Mouse (Mus musculus) megakaryocyte, embryonic 14.5 days (primary cell): ENCODE measurements around the gene Copz1.

Source experiments
- FLI1 ChIP-seq: IDR thresholded peaks from 2 replicates; pipeline ENCODE4 v1.6.1; 2012; ENCODE audit warnings: low read length, inconsistent platforms, mixed read lengths
- GATA1 ChIP-seq: IDR thresholded peaks from 3 replicates; pipeline ENCODE4 v1.6.1; 2012; ENCODE audit warnings: mixed read lengths, low read length, inconsistent platforms, borderline replicate concordance

DNA sequence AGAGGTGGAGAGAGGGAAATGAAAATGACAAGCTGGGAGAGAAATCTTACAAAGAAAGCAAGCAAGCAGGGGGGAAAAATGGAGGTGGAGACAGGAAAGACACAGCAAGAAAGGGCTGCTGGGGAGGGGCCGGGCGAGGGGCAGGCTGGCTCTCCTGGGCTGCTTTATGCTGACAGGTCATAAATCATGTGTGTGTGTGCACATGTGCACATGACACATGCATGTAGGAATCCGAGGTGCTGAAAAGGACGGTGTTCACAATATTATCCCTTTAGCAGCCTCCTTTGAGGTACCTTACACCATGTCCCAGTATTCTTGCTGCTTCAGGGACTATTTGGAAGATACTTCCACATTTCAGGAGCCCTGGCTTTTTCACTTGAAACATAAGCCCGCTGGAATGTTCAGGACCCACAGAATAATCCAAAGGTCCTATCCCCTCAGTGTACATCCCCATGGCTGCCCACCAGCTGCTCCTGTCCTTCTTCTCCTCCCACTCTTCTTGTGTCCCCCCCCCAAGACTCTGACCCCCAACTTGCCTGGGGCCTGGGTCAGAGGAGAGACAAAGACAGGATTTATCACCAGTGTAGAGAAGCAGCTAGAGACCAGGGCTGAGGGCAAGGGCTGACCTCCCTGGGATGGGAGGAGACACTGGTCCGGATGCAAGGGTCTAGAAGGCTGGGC, 30.0 kb downstream of the Copz1 start:
- TF ChIP-seq GATA1 (no peak), FLI1 (no peak)
